Mouse (Mus musculus): ENCODE results near the gene AI467606. TPM values are rescaled to one million over a fixed set of nuclear protein-coding genes. Genes with fewer than 3 reads are reported as not detected.
A peak's percentile ranks its signal among the peaks of the same experiment; 100 is the strongest.

AI467606 gene
- 0.73 and 1.0 TPM in 2 replicates for polyA plus RNA-seq (2016; fragmentation: Nextera tagmentation; extraction: Ambion mirVana)

DNA sequence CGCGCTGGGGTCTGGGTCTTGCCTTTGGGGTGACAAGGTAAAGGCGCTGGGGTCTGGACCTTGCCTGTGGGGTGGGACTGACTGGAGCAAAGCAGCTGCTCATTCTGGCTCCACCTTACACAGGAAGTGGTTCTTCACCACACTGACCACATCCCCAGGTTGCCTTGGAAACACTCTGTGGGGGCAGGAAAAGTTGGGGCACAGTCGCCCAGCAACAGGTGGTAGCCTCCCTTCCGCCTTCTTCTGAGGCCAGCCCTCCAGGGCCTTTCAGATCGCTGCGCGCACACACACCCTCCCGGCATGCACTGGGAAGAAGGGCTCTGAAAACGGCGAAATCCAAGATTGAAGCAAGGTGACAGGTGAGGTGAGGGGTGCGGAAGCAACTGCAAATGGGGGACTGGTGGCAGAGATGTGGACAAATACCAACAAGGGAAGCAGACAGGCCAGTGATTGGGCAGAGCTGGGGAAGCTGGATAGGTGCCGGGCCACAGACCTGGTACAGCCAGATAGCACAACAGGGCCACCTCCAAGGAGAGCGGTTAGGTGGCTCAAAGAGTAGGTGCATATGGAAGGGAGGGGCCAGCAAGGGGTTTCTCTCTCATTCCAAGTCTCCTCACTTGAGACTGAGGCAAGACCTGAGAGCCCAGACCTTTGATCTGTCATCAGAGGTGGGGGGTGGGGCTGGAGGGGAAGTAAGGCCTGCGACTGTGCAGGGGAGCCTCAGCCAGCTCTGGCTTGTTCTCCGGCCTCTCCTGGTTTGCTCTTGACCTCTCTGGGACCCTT, at the start of gene AI467606:
Gene AI467606 (plus strand): TSS at position 246 of the 783 bp plus-strand sequence.
- DNase-seq (ENCODE audit: low spot score), result no peak
- peak within 1 kb of the TSS; percentile 20; the same call in 1 of the 2 replicates for H3K4me3 ChIP-seq
- 57% methylated on average over 16 of the region's 16 CpGs for WGBS
- no peaks in the 10 kb centered on the region for H3K36me3 ChIP-seq
- peaks cover 31% of the 10 kb centered on the region for H3K4me1 ChIP-seq
- peaks cover 9% of the 10 kb centered on the region; the same call in 1 of the 2 replicates for H3K27me3 ChIP-seq (ENCODE audit: insufficient read depth, poor library complexity, severe bottlenecking)
- peak within 1 kb of the TSS; percentile 77 for H3K27ac ChIP-seq
- H3K9me3 ChIP-seq, result no peaks in the 10 kb centered on the region

DNA sequence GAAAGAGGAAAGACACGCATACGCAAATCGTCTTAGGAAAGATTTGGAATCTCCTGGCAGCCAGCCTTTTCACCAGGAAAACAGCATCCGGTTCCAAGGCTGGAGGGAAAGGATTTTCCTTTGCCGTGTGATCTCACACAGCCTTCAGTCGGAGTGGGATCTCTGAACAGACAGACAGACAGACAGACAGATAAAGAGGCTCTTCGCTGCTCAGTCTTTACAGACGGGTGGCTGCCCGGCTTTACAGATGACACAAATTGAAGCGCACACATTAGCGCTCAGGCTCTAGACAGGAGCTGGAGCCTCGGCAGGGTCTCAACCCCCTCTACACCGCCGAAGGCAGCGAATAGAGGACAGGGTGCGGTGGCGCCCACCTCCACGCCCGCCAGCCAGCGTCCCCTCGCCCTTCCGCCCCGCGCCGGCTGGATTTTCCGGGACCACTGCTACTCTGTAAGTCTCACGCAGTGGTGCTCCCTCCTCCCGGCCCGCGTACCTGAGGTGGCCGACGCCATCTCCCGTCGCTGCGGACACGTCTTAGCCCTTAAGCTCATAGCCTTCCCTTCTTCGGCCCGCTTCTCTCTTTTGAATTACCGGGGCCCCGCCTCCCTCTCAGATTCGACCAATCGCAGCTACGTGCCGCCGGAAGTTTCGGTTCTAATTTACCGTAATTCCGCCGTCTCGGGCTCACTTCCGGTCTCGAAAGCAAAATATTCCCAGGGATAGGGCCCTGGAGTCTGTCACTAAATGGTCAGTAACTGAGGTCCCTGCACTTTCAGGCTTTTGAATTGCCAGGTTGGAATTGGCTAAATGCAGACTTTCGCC, 49.1 kb upstream of the AI467606 start, which contains the start of gene Kif22:
Gene Kif22 (minus strand): TSS at position 621 of the 822 bp plus-strand sequence.
- Histone ChIP-seq H3K27me3 (ENCODE audit: insufficient read depth, poor library complexity, severe bottlenecking) (no peaks in the 10 kb centered on the region), H3K36me3 (peaks cover 27% of the 10 kb centered on the region), H3K27ac (peak within 1 kb of the TSS; percentile 94), H3K4me1 (peaks cover 16% of the 10 kb centered on the region), H3K9me3 (no peaks in the 10 kb centered on the region), H3K4me3 (peak within 1 kb of the TSS; percentile 94)
- peak; percentile 94 for DNase-seq (ENCODE audit: low spot score)
- WGBS, result under 1% methylated on average over 53 of the region's 53 CpGs

DNA sequence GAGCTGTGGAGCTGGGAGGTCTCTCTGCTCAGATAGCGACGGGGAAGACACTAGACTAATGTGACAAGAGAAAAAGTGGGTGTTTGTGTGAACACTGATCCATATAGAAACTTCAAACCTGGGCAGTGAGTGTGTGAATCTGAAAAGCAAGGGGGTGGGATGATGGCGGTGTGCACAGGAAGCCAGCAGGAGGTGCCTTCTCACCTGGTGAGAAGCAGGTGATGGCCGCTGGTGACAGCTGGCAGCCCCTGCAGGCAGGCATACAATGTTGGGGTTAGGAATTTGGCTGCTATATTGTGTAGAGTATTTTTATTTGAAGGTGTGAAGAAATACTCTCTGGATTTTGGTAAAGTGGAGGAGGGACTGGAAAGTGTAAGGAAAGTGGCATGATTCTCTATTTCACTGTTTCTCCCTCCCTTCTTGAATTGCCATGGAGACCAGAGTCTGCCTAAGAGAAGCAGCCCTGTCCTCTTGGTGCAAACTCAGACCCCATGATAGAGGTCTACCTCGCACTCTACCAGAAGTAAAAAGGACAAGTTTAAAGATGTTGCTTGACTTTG, 36.1 kb upstream of the AI467606 start:
- no peaks in the 10 kb centered on the region for H3K9me3 ChIP-seq
- H3K27ac ChIP-seq, result no peak overlapping the region
- H3K27me3 ChIP-seq (ENCODE audit: insufficient read depth, poor library complexity, severe bottlenecking), result no peaks in the 10 kb centered on the region
- H3K36me3 ChIP-seq, result no peaks in the 10 kb centered on the region
- no peak for DNase-seq (ENCODE audit: low spot score)
- WGBS, result 52% methylated on average over 5 of the region's 5 CpGs
- H3K4me3 ChIP-seq, result no peak overlapping the region
- no peaks in the 10 kb centered on the region for H3K4me1 ChIP-seq

DNA sequence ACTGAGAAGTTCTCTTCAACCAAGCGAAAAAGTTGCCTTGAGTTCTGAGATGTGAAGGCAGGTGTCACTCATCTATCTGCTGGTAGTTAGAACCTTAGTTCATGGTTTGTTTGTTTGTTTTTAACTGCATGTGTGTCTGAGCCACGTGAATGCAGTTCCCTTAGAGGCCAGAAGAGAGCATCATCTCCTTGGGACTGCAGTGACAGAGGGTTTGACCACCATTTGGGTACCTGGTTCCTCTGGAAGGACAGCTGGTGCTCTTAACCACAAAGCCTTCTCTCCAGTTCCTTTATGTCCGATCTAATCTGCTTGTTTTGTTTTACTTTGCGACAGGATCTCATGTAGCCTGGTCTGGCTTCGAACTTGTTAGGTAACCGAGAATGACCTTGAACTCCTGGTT, 25.6 kb upstream of the AI467606 start:
- H3K36me3 ChIP-seq, result no peaks in the 10 kb centered on the region
- DNase-seq (ENCODE audit: low spot score), result no peak
- 84% methylated on average over 6 of the region's 6 CpGs for WGBS
- H3K4me3 ChIP-seq, result no peak overlapping the region
- no peaks in the 10 kb centered on the region for H3K4me1 ChIP-seq
- H3K27me3 ChIP-seq (ENCODE audit: insufficient read depth, poor library complexity, severe bottlenecking), result no peaks in the 10 kb centered on the region
- no peak overlapping the region for H3K27ac ChIP-seq
- no peaks in the 10 kb centered on the region for H3K9me3 ChIP-seq

DNA sequence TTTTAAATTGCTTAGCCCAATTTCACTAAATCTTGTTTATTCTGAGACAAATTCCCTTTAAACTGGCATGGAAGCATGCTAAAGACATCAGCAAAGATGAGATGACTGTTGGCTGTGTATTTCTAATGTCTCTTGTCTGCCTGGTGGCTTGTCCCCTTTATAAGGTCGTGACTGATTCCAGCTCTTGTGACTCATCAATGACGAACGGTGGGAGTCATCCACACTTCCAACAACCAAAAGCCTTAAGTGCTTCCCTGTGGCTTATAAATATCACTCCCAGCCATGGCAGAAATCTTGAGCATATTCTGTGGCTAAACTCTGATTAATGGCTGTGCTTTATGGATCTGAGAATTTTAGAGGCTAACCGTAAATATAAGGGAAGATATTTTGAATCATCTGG, 24.8 kb upstream of the AI467606 start:
- H3K27ac ChIP-seq, result no peak overlapping the region
- H3K4me1 ChIP-seq, result no peaks in the 10 kb centered on the region
- no peaks in the 10 kb centered on the region for H3K9me3 ChIP-seq
- H3K27me3 ChIP-seq (ENCODE audit: insufficient read depth, poor library complexity, severe bottlenecking), result no peaks in the 10 kb centered on the region
- WGBS, result 65% methylated on average over 4 of the region's 4 CpGs
- H3K4me3 ChIP-seq, result no peak overlapping the region
- no peak for DNase-seq (ENCODE audit: low spot score)
- no peaks in the 10 kb centered on the region for H3K36me3 ChIP-seq

DNA sequence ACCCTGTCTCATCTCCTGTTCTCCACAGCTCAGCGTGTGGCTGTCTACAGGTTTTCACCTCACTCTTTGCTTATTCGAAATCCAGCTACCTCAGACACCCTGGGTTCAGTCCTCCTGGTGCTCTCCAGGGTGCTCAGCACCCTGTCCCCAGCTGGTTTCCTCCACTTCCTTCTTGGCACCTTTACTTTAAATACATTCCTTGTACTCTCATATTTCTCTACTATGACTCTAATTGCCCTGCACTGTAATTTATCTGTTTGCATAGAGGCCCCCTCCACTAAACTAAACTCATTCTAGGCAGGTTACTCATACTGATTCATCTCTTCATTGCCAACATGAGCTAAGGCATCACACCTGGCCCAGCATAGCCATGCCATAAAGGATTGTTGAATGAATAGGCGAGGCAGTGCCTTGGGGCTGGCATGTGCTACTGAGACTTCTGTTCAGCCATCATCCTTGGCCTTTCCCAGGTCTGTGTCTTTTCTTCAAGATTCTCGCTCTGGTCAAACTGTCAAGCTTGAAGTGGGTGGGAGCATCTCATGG, 20.2 kb upstream of the AI467606 start:
- no peak overlapping the region for H3K27ac ChIP-seq
- no peak overlapping the region for H3K4me3 ChIP-seq
- WGBS, result 64% methylated on average over 4 of the region's 4 CpGs
- no peaks in the 10 kb centered on the region for H3K36me3 ChIP-seq
- no peaks in the 10 kb centered on the region for H3K9me3 ChIP-seq
- no peak for DNase-seq (ENCODE audit: low spot score)
- no peaks in the 10 kb centered on the region for H3K27me3 ChIP-seq (ENCODE audit: insufficient read depth, poor library complexity, severe bottlenecking)
- peaks cover 5% of the 10 kb centered on the region; the same call in 1 of the 2 replicates for H3K4me1 ChIP-seq

DNA sequence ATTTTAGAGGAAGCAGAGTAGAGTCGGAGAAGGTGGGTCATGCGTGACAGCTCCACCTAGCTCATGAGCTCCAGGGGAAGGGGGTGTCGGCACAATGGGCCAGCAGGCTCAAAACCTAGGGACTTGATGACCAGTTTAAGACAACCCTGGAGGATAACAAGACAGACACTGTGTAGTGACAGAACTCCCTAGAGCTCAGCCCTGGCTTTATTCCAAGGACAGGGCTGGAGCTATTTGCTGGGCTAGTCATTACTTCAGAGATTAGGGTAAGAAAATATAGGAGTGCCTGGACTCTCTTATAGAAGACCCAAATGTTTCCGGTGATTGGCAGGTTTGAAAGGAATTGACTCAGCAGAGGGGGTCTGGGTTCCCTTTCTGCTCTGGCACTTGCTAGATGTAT, 17.9 kb upstream of the AI467606 start:
- H3K4me1 ChIP-seq, result peaks cover 11% of the 10 kb centered on the region; the same call in 1 of the 2 replicates
- no peaks in the 10 kb centered on the region for H3K9me3 ChIP-seq
- no peak overlapping the region for H3K27ac ChIP-seq
- 84% methylated on average over 4 of the region's 4 CpGs for WGBS
- no peak overlapping the region for H3K4me3 ChIP-seq
- DNase-seq (ENCODE audit: low spot score), result no peak
- H3K36me3 ChIP-seq, result no peaks in the 10 kb centered on the region
- H3K27me3 ChIP-seq (ENCODE audit: insufficient read depth, poor library complexity, severe bottlenecking), result no peaks in the 10 kb centered on the region

DNA sequence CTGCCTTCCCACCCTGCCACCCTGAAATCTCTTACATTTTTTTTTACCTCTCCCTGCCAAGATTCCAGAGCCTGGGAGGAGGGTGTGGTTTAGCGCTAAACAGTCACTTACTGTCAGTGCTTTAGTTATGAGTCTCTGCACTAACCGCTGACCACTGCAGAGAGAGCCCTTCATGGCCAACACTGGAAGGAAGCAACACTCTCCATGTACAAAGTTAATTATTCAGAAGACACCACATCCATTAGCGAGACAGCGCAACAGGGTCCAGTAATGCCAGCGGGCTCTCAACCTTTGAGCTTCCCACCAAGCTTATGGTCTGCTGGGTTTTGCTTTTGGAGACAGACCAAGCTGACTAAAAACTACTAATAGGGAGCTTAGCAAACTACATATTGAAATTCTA, 15.0 kb upstream of the AI467606 start:
- Histone ChIP-seq H3K9me3 (no peaks in the 10 kb centered on the region), H3K27me3 (ENCODE audit: insufficient read depth, poor library complexity, severe bottlenecking) (no peaks in the 10 kb centered on the region), H3K4me3 (no peak overlapping the region), H3K27ac (no peak overlapping the region), H3K4me1 (peaks cover 15% of the 10 kb centered on the region; the same call in 1 of the 2 replicates), H3K36me3 (no peaks in the 10 kb centered on the region)
- no peak for DNase-seq (ENCODE audit: low spot score)
- 85% methylated on average over 5 of the region's 5 CpGs for WGBS

DNA sequence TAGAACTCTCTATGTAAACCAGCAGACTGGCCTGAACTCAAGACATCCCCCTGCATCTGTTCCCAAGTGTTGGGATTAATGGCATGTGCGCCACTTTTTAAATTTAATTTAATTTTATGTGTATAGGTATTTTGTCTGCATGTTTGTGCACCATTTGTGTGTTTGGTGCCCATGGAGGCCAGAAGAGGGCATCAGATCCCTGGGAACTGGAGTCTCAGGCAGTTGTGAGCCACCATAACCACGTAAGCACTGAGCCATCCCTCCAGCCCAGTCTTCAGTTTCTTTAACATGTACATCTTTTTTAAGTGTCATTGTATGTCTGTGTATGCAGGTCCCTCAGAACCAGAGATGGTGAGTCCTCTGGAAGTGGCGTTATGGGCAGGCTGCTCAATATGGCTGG, 13.5 kb upstream of the AI467606 start:
- WGBS, result 84% methylated on average over 3 of the region's 3 CpGs
- Histone ChIP-seq H3K9me3 (no peaks in the 10 kb centered on the region), H3K36me3 (no peaks in the 10 kb centered on the region), H3K4me1 (0 out of 2 replicates have a peak, but pooled peaks cover 10% of the 10 kb centered on the region), H3K4me3 (no peak overlapping the region), H3K27me3 (ENCODE audit: insufficient read depth, poor library complexity, severe bottlenecking) (no peaks in the 10 kb centered on the region), H3K27ac (no peak overlapping the region)
- DNase-seq (ENCODE audit: low spot score), result no peak

DNA sequence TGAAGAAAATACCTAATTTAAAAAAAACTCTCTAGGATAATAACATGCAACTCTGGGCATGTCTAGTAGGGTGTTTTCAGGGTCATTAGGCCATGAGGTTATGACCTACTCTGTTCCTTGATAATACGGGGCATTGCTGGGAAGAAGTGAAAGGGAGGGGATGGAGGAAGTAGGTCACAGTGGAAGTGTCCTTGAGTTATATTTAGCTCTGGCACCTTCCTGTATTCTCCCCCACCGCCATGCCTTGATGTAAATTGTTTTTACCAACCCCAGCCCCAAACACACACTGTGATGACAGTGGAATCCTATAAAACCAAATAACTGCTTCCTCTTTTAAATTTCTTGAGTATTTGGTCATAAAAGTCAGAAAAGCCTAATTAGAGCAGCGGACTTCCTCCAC, 11.1 kb upstream of the AI467606 start:
- Histone ChIP-seq H3K9me3 (no peaks in the 10 kb centered on the region), H3K4me3 (no peak overlapping the region), H3K27ac (no peak overlapping the region), H3K36me3 (no peaks in the 10 kb centered on the region), H3K4me1 (0 out of 2 replicates have a peak, but pooled peaks cover 10% of the 10 kb centered on the region), H3K27me3 (ENCODE audit: insufficient read depth, poor library complexity, severe bottlenecking) (no peaks in the 10 kb centered on the region)
- no peak for DNase-seq (ENCODE audit: low spot score)
- WGBS, result 48% methylated on average over 3 of the region's 3 CpGs

DNA sequence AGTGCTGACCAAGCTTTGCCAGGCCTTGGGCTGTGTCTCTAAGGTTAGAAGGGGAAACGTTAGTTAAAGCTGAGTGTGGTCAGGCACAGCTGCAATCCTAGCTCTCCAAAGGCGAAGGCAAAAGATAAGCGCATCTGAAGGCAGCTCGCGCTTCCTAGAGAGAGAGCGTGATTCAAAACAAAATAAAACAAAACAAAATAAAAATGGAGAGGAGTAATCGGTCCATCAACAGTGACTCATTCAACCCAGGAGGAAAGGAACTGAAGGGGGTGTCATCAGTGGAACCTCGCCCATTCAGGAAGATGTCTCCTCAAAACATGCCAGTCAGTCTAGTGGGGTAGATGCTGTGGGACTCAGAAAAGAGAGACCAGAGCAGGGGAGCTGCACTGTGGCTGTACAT, 8.9 kb upstream of the AI467606 start:
- no peak overlapping the region for H3K27ac ChIP-seq
- H3K36me3 ChIP-seq, result no peaks in the 10 kb centered on the region
- no peak overlapping the region for H3K4me3 ChIP-seq
- H3K4me1 ChIP-seq, result 0 out of 2 replicates have a peak, but pooled peaks cover 8% of the 10 kb centered on the region
- no peaks in the 10 kb centered on the region for H3K27me3 ChIP-seq (ENCODE audit: insufficient read depth, poor library complexity, severe bottlenecking)
- no peaks in the 10 kb centered on the region for H3K9me3 ChIP-seq
- DNase-seq (ENCODE audit: low spot score), result no peak
- 60% methylated on average over 8 of the region's 8 CpGs for WGBS

DNA sequence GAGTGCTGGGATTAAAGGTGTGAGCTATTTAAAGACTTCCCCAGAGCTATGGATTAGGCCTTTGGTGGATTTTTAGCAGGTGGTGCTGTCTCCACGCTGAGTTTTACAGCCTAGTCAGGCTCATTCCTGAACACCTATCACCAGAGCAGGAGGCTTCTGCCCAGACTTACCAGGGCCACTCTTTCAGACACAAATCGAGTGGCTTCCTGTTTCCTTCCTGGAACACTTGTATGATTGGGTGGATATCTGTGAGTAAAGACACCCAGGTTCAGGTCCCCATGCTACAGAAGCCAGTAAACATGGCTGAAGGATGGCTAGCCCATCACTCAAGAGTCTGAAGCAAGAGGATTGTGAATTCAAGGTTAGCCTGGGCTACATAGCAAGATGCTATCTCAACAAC, 8.2 kb upstream of the AI467606 start:
- no peaks in the 10 kb centered on the region for H3K27me3 ChIP-seq (ENCODE audit: insufficient read depth, poor library complexity, severe bottlenecking)
- WGBS, result 47% methylated on average over 2 of the region's 2 CpGs
- DNase-seq (ENCODE audit: low spot score), result no peak
- H3K4me3 ChIP-seq, result no peak overlapping the region
- no peaks in the 10 kb centered on the region for H3K9me3 ChIP-seq
- H3K27ac ChIP-seq, result no peak overlapping the region
- H3K36me3 ChIP-seq, result no peaks in the 10 kb centered on the region
- 0 out of 2 replicates have a peak, but pooled peaks cover 8% of the 10 kb centered on the region for H3K4me1 ChIP-seq

Measured in heart, embryonic 10.5 days (tissue).